Mouse (Mus musculus) megakaryocyte, adult 5-6 weeks (primary cell): ENCODE results near the gene Sec14l1. TPM values are rescaled to one million over a fixed set of nuclear protein-coding genes. Genes with fewer than 3 reads are reported as not detected.

Experiments used
- total RNA-seq, 2 experiments: library from RNA; stranded (forward) in 1 of 2; stranded (reverse) in 1 of 2; fragments of 153-499, 151-499 nt in 1 of 2; fragments of 221-1000, 200-1000 nt in 1 of 2; gene quantifications; 2 replicates each; pipeline versions ENCODE4 v1.2.3 to v1.2.4; 2015 to 2017

Sec14l1 gene
- total RNA-seq, 2 experiments from 2014 or later: 24.3 to 32.3 TPM

Other genes with a start within 250 kb of the Sec14l1 start
- not detected in 2 replicates for gene Mgat5b, start 196.3 kb upstream of the Sec14l1 start, total RNA-seq (2015)
- 0.22 TPM in 1 of 2 replicates, not detected in the other for gene Mgat5b, start 196.3 kb upstream of the Sec14l1 start, total RNA-seq (2017)
- gene Sept9, start 84.5 kb downstream of the Sec14l1 start, total RNA-seq (2015): 162 and 178 TPM in 2 replicates
- 335 and 338 TPM in 2 replicates for gene Sept9, start 84.5 kb downstream of the Sec14l1 start, total RNA-seq (2017)